Mouse (Mus musculus) midbrain, postnatal 0 days (tissue): ENCODE data around the gene Smap1. TPM values are rescaled to one million over a fixed set of nuclear protein-coding genes. Genes with fewer than 3 reads are reported as not detected.

Experiments used
- ATAC-seq: fragments of 200-750 bp; cut with Nextera tagmentation; 2 replicates; pipeline ENCODE4 v1.8.0; 2017; ENCODE audit warnings: moderate number of reproducible peaks, mild to moderate bottlenecking, moderate TSS enrichment, moderate library complexity; ENCODE audit not compliant: low FRiP score
- DNase-seq: peaks from one replicate; pipeline ENCODE4 v3.0.0-alpha.2; 2015; ENCODE audit warnings: low spot score
- H3K27ac ChIP-seq: fragments of 300-500 bp; sonication (generic); 2 replicates; pipeline ENCODE4 v1.5.1; 2014; ENCODE audit warnings: low read depth, mild to moderate bottlenecking, low read length, mixed read lengths
- H3K27me3 ChIP-seq: fragments of 300-500 bp; sonication (generic); 2 replicates; pipeline ENCODE4 v1.6.1; 2014; ENCODE audit warnings: low read length, control low read depth, mixed read lengths; ENCODE audit not compliant: insufficient read depth
- H3K36me3 ChIP-seq: fragments of 300-500 bp; sonication (generic); 2 replicates; pipeline ENCODE4 v1.6.1; 2014; ENCODE audit warnings: low read length, control low read depth, mixed read lengths; ENCODE audit not compliant: insufficient read depth
- H3K4me1 ChIP-seq: fragments of 300-500 bp; sonication (generic); 2 replicates; pipeline ENCODE4 v1.6.1; 2014; ENCODE audit warnings: mild to moderate bottlenecking, control low read depth, antibody characterized with exemption, low read length, mixed read lengths; ENCODE audit not compliant: insufficient read depth
- H3K4me2 ChIP-seq: fragments of 300-500 bp; sonication (generic); 2 replicates; pipeline ENCODE4 v1.6.1; 2014; ENCODE audit warnings: low read depth, mild to moderate bottlenecking, low read length, mixed read lengths; ENCODE audit not compliant: poor library complexity, severe bottlenecking
- H3K4me3 ChIP-seq: fragments of 300-500 bp; sonication (generic); 2 replicates; pipeline ENCODE4 v1.5.1; 2014; ENCODE audit warnings: low read depth, mild to moderate bottlenecking, low read length, moderate library complexity
- H3K9ac ChIP-seq: fragments of 300-500 bp; sonication (generic); replicated peaks from 2 replicates; pipeline ENCODE4 v1.6.1; 2014; ENCODE audit warnings: mild to moderate bottlenecking, low read length, moderate library complexity, mixed read lengths; ENCODE audit not compliant: poor library complexity, severe bottlenecking
- H3K9me3 ChIP-seq: fragments of 300-500 bp; sonication (generic); 2 replicates; pipeline ENCODE4 v1.6.1; 2016; ENCODE audit warnings: low read length, control low read depth
- CTCF ChIP-seq: IDR thresholded peaks from 2 replicates; pipeline ENCODE4 v1.5.1; 2016; ENCODE audit warnings: antibody characterized with exemption, mild to moderate bottlenecking
- WGBS: fragments of 180-500 bp; shearing (Covaris S2); extraction: QIAGEN DNeasy Blood & Tissue Kit; methylation state at CpG from one replicate; pipeline ENCODE4 v1.1.7; 2014; 5-methylcytosine and 5-hydroxymethylcytosine counted together
- polyA plus RNA-seq: library from polyadenylated mRNA; unstranded; fragments of >200 nt; fragmentation: Nextera tagmentation; extraction: Ambion mirVana; gene quantifications from 2 replicates; pipeline ENCODE4 v1.2.1, GENCODE M21; 2015
- total RNA-seq: library from RNA; depleted of rRNA; stranded (reverse); fragments of >200 nt; gene quantifications from 2 replicates; pipeline ENCODE4 v1.2.3, GENCODE M21; 2014

The Smap1 gene
- total and polyA plus RNA-seq, 2 experiments from 2014 or later = 85.7 to 181 TPM

DNA sequence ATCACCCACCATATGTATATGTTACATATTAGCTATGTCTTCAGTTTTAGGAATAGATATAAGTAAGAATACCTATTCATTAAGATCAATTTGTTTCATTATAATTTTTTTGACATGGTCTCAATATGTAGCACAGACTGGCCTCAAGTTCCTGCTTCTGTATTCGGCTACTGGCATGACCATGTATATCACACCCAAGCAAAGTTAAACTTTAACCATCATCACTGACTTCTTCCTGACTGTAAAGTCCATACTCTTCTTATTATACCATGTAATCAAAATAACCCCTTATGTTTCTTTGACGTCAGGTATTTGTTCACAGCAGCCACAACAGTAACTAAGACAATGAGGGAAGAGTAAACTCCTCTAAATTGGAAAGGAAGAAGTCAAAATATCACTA, 61.2 kb downstream of the Smap1 start:
- H3K4me2 ChIP-seq = no peak overlapping the region
- ATAC-seq (no peak), DNase-seq (no peak)
- no peaks in the 10 kb centered on the region for H3K9me3 ChIP-seq
- WGBS = 95% methylated on average over 2 of the region's 2 CpGs
- H3K27me3 ChIP-seq = no peaks in the 10 kb centered on the region
- no peaks in the 10 kb centered on the region for H3K4me1 ChIP-seq
- peaks cover 24% of the 10 kb centered on the region for H3K36me3 ChIP-seq
- H3K9ac ChIP-seq = no peak overlapping the region
- H3K27ac ChIP-seq = no peak overlapping the region
- H3K4me3 ChIP-seq = no peak overlapping the region
- TF ChIP-seq CTCF = no peak

DNA sequence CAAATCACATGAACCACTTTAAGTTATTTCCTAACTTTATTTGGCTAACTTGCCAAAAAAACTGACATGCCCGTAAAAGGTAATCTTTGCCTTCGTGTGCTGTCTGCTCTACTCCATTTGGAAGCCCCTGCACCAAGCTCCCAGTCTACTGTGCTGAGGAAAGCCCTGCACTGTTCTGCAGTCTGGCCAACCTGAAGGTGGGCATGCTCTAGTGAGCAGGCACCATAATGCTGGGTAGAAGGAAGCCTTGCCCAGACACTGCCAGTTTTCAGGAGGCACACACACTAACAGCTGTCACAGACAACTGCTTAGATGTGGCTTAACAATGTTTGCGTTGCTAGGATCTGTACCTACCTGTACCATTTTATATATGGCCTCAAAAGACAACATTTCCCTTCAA, 66.5 kb downstream of the Smap1 start:
- TF ChIP-seq CTCF = no peak
- no peaks in the 10 kb centered on the region for H3K27me3 ChIP-seq
- H3K9me3 ChIP-seq = no peaks in the 10 kb centered on the region
- 86% methylated on average over 3 of the region's 3 CpGs for WGBS
- H3K27ac ChIP-seq = no peak overlapping the region
- no peaks in the 10 kb centered on the region for H3K4me1 ChIP-seq
- DNase-seq = peak; percentile 19
- H3K4me3 ChIP-seq = no peak overlapping the region
- no peak for ATAC-seq
- no peak overlapping the region for H3K4me2 ChIP-seq
- peaks cover 28% of the 10 kb centered on the region for H3K36me3 ChIP-seq
- no peak overlapping the region for H3K9ac ChIP-seq

DNA sequence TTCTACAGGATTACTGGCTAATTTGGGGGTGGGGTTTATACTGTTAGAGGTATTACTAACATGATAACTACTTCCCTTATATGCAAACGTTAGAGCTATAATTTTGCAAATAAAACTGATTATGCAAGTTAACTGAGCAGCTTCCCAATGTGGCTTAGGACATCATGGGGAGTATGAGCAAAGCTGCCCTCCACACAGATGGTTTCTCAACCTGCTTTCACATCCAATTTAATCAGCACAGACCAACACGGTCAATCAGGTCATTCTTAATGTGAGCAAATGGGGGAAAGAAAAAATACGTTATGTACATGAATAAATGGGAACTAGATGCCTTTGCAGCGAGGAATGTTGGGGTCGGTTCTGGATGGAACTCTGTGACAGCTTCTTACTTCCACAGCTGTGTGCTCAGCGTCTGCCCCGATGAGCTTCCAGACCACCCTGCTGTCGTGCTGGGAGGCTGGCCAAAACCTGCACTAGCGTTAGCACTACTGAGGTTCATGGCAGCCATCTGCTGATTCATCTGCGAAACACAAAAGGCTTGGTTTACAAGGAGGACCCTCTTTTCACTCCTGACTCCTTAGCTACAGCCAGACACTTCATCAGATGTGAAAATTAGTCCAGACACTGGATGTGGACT, 76.0 kb downstream of the Smap1 start:
- Histone ChIP-seq H3K4me3 (no peak overlapping the region), H3K36me3 (peaks cover 25% of the 10 kb centered on the region), H3K4me1 (no peaks in the 10 kb centered on the region), H3K27ac (no peak overlapping the region), H3K4me2 (no peak overlapping the region), H3K27me3 (no peaks in the 10 kb centered on the region), H3K9ac (no peak overlapping the region), H3K9me3 (no peaks in the 10 kb centered on the region)
- 57% methylated on average over 10 of the region's 10 CpGs for WGBS
- ATAC-seq (no peak), DNase-seq (peak; percentile 86)
- TF ChIP-seq CTCF = no peak

DNA sequence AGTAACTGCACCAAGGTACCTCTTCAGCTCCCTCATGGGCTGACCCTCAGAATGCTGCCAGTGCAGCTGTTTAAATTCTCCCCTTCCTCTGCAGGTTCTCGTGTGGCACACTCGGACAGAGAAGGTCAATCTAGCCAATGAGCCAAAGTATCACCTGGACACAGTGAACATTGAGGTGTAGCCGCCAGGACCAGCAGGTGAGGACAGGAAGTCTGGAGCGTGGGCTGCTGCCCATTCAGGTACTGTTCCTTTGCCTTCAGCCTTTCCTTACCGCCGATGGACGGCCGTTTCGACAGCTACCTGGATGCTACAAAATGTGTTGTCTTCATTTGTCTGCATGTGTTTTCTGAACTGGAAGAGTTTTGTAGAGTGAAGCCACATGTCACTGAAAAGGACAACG, 77.1 kb downstream of the Smap1 start:
- no peaks in the 10 kb centered on the region for H3K27me3 ChIP-seq
- no peak overlapping the region for H3K27ac ChIP-seq
- 96% methylated on average over 10 of the region's 10 CpGs for WGBS
- no peak for TF ChIP-seq CTCF
- peaks cover 28% of the 10 kb centered on the region for H3K36me3 ChIP-seq
- H3K4me1 ChIP-seq = no peaks in the 10 kb centered on the region
- no peak overlapping the region for H3K4me2 ChIP-seq
- no peak overlapping the region for H3K9ac ChIP-seq
- H3K9me3 ChIP-seq = no peaks in the 10 kb centered on the region
- H3K4me3 ChIP-seq = no peak overlapping the region
- DNase-seq (no peak), ATAC-seq (no peak)

DNA sequence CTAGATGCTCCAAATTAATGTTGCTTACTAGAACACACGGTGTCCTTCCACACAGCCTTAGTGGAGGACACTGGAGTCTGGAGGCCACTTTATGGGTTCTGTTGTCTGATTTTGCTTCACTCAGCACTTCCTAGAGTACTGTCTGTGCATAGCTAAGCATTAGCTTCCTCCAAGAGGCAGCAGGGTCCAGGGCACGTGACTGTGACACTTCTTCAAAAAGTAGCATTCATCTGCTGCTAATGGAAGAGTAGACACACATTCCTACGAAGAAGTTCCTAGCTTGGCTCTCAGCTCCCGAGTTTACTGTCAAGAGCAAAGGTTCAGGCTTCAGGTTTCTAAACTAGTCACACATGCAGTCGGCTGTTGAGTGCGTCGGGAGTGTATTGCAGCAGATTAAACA, 78.3 kb downstream of the Smap1 start:
- H3K4me1 ChIP-seq = no peaks in the 10 kb centered on the region
- H3K27me3 ChIP-seq = no peaks in the 10 kb centered on the region
- H3K4me3 ChIP-seq = no peak overlapping the region
- H3K36me3 ChIP-seq = peaks cover 28% of the 10 kb centered on the region
- WGBS = 88% methylated on average over 7 of the region's 7 CpGs
- ATAC-seq (no peak), DNase-seq (no peak)
- no peak overlapping the region for H3K4me2 ChIP-seq
- no peak overlapping the region for H3K27ac ChIP-seq
- no peaks in the 10 kb centered on the region for H3K9me3 ChIP-seq
- no peak overlapping the region for H3K9ac ChIP-seq
- no peak for TF ChIP-seq CTCF

DNA sequence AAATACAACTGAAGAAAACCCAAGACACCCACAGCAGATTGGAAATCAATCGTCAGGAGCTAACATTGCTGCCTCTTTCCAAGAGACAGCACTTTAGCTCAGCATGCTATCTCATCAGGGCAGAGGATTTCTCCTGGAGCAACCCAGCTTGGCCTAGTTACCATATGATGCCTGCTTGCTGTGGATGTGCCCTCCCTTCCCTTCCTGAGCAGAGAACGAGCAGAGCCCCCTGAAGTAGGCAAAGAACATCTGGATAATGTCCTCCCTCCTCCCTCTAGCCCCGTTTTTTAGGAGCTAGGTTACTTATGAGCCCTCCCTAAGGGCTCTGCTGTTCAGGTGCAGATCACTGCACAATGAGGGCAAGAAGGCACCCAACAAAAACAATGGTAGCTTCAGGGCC, 79.5 kb downstream of the Smap1 start:
- Histone ChIP-seq H3K27me3 (no peaks in the 10 kb centered on the region), H3K4me2 (no peak overlapping the region), H3K4me1 (no peaks in the 10 kb centered on the region), H3K27ac (peak overlapping the region; percentile 32; the same call in 1 of the 2 replicates), H3K9ac (no peak overlapping the region), H3K36me3 (peaks cover 19% of the 10 kb centered on the region), H3K9me3 (no peaks in the 10 kb centered on the region), H3K4me3 (no peak overlapping the region)
- WGBS = 68% methylated on average over 3 of the region's 3 CpGs
- DNase-seq = peak; percentile 37
- ATAC-seq = no peak
- no peak for TF ChIP-seq CTCF
